Mouse (Mus musculus) olfactory bulb, adult 2 months (tissue): Measurements from ENCODE around the gene Tcf7.
A peak's percentile ranks its signal among the peaks of the same experiment; 100 is the strongest.

Source experiments
- CTCF ChIP-seq: fragments of 200-500 bp; IDR thresholded peaks from 2 replicates; pipeline ENCODE4 v1.5.1; 2012; ENCODE audit warnings: low read depth, mild to moderate bottlenecking, low read length, moderate library complexity; ENCODE audit not compliant: insufficient read depth
- POLR2A ChIP-seq: fragments of 200-500 bp; IDR thresholded peaks from 2 replicates; pipeline ENCODE4 v1.6.1; 2012; ENCODE audit warnings: mild to moderate bottlenecking, low read depth, low read length, moderate library complexity; ENCODE audit not compliant: insufficient read depth

DNA sequence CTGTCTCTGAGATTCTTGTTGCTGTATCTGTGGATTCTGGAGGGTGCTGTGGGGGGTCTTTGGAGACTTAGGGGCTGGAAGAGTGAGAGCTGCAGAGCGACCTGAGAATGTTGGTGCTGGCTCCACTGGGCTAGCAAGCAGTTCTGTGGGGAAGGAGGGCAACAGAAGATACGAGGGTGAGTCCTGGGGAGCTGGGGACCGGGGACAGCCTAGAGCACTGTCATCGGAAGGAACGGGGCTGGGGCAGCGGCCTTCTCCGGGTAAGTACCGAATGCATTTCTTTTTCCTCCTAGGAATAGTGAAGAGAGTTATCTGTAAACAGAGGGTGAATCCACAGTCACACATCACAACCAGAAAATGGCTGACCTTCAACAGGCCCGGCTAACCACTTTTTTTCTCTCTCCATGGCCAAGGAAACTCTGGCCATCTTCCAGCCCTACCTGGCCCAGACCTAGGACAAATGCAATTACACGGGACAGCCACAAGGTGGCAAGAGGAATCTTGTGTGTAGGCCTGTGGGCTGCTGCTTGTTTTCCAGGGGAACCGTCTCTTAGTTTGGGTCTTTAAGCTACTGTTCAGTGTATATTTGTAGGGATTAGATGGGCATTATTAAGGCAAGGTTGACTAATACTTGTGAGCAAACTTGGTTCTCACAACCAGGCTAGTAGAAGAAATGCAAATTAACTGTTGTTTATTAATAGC is 29.0 kb downstream of the Tcf7 start:
- TF ChIP-seq POLR2A (no peak), CTCF (peak; percentile 45)
